Mouse (Mus musculus) frontal cortex, postnatal 14 days (tissue): ENCODE results near the gene Rasgrp1.
A peak's percentile ranks its signal among the peaks of the same experiment; 100 is the strongest.

Experiments
- DNase-seq, 2 experiments: peaks; one replicate each; pipeline ENCODE4 v3.0.0; 2022; ENCODE audit warnings: low spot score in 2 of 2

Rasgrp1 gene

DNA sequence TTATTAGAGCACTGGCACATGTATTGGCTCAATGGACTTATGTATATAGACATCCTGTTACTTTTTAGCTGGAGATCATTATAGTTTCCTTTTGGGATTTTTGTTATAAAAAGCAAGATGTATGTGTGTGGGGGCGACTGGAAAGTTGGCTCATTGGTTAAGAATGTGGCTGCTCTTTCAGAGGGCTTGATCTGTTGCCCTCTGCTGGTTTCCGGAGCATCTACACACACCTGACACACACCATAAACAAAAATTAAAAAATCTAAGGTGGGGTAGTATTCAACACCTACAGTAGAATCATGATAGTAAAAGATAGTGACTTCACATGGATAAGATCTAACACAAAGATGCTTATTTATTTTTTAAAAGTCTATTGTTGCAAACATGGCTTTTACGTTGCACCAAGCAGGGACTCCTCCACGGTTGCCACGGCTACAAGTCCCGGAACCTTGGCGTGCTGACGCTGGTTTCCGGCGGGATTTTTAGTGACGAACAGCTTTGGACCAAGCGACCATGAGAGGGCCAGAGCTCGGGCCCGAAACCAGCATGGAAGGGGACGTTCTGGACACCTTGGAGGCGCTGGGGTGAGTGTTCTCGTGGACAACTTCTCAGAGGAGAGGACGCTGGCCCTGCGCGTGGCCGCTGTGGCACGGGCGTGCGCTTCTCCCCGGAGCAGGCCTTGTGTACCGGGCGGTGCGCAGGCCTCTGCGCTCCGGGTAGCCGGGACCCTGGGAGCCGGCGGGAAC is 93.4 kb downstream of the Rasgrp1 start, which contains the start of gene Fam98b:
TSS of gene Fam98b (plus strand) at position 485 of the 746 bp plus-strand sequence.
- DNase-seq, result peak; percentile 84 to 86

DNA sequence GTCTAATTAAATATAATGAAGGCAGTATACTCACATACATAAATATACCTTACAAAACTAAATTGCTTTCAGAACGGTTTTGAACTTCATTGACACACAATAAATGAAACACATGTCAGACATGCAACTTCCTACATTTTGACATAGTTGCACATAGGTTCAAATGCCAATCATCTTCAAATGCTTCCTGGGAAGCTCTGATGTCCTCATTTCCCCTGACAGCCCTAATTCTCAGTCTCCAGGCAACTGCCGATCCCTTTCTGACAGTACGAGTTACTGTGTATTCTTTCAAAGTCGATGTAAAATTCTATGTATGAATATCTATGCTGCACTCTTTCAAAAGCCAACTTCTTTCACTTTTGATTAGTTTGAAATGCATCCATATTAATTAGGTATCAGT is 100.8 kb downstream of the Rasgrp1 start:
- no peak for DNase-seq

DNA sequence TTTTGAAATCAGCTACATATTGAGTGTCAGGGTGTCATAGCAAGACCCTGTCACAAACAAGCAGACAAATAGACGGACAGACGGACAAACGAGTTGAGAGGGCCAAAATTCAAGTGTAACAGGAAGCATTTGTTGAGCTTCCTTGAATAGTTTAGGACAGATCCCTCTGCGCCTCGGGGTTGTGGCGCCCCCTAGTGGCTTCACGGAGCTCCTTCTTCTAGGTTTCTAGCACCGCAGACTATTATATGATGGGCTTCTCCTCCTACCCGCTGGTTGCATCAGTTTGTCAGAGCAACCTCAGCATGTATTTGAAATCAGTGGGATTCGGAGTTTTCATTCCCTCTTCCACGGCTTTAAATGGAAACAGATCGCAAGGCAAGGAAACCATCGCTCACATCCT is 111.5 kb downstream of the Rasgrp1 start:
- peak; percentile 78 to 89 for DNase-seq

DNA sequence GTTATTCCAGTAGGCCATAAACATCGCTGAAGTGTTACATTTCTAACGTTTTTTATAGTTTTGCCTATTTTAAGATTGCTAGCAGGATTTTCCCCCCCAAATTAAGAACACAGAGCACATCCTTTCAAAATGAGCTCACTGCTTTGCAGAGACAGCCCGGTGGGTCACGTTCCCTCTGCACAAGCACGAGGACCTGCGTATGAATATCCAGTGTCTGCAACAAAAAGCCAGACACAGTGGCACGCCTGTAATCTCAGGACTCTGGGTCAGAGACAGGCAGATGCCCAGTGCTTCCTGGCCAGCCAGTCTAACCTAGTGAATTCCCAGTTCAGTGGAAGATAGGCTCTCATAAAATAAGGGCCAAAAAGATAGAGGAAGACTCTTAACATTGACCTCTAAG is 112.5 kb downstream of the Rasgrp1 start:
- peak in 1 of 2 experiments; percentile 20 for DNase-seq
